Mouse (Mus musculus) hindbrain, embryonic 14.5 days (tissue): ENCODE measurements at regions not wholly inside any gene's neighbourhood (a gene's known extent, or its start where the extent isn't known, plus 50 kb on each side); places are given as distances from the start of the nearest gene placed in this dataset.

Experiments used
- ATAC-seq: fragments of 200-750 bp; cut with Nextera tagmentation; 2 replicates; pipeline ENCODE4 v1.8.0; 2017; ENCODE audit warnings: moderate number of reproducible peaks, mild to moderate bottlenecking, moderate TSS enrichment, moderate library complexity; ENCODE audit not compliant: low FRiP score
- DNase-seq: peaks from one replicate; pipeline ENCODE4 v3.0.0-alpha.2; 2015; ENCODE audit warnings: low spot score
- H3K27ac ChIP-seq: fragments of 300-500 bp; sonication (generic); 2 replicates; pipeline ENCODE4 v1.5.1; 2014; ENCODE audit warnings: mild to moderate bottlenecking, moderate library complexity
- H3K27me3 ChIP-seq: fragments of 300-500 bp; sonication (generic); 2 replicates; pipeline ENCODE4 v1.6.1; 2014; ENCODE audit warnings: mild to moderate bottlenecking, low read length, mixed read lengths; ENCODE audit not compliant: control insufficient read depth, insufficient read depth
- H3K36me3 ChIP-seq: fragments of 300-500 bp; sonication (generic); replicated peaks from 2 replicates; pipeline ENCODE4 v1.6.1; 2014; ENCODE audit not compliant: control insufficient read depth, insufficient read depth
- H3K4me1 ChIP-seq: fragments of 300-500 bp; sonication (generic); replicated peaks from 2 replicates; pipeline ENCODE4 v1.6.1; 2014; ENCODE audit warnings: antibody characterized with exemption, low read length, mixed read lengths; ENCODE audit not compliant: control insufficient read depth, insufficient read depth
- H3K4me2 ChIP-seq: fragments of 300-500 bp; sonication (generic); replicated peaks from 2 replicates; pipeline ENCODE4 v1.6.1; 2014; ENCODE audit warnings: mild to moderate bottlenecking, moderate library complexity
- H3K4me3 ChIP-seq: fragments of 300-500 bp; sonication (generic); replicated peaks from 2 replicates; pipeline ENCODE4 v1.5.1; 2014; ENCODE audit warnings: mild to moderate bottlenecking, low read length
- H3K9ac ChIP-seq: fragments of 300-500 bp; sonication (generic); 2 replicates; pipeline ENCODE4 v1.6.1; 2014
- H3K9me3 ChIP-seq: fragments of 300-500 bp; sonication (generic); 2 replicates; pipeline ENCODE4 v1.6.1; 2016; ENCODE audit warnings: low read length; ENCODE audit not compliant: control insufficient read depth
- WGBS: fragments of 180-500 bp; shearing (Covaris S2); extraction: QIAGEN DNeasy Blood & Tissue Kit; methylation state at CpG from one replicate; pipeline ENCODE4 v1.1.7; 2014; 5-methylcytosine and 5-hydroxymethylcytosine counted together

DNA sequence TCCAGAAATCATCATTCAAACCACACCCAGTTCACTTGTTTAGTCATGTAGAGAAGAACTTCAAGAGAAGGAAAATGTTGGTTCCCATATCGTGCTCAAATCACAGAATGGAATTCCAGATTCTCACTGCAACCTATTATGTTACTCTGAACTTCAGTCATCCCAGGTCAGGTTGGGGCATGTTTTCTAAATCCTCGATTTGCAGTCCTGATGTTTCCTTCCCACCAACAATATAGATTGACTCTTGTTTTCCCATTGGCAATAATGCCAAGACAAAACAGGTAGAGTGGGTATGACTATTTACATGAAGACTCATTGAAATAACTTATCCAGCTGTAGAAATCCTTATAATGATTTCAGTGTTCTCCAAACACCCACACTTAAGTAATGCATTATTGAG lies 86.4 kb upstream of the Fam83b start:
- H3K9me3 ChIP-seq = no peaks in the 10 kb centered on the region
- H3K4me2 ChIP-seq = no peak overlapping the region
- ATAC-seq (no peak), DNase-seq (no peak)
- WGBS = 86% methylated on average over 2 of the region's 2 CpGs
- no peaks in the 10 kb centered on the region for H3K27me3 ChIP-seq
- no peaks in the 10 kb centered on the region for H3K4me1 ChIP-seq
- H3K4me3 ChIP-seq = no peak overlapping the region
- no peak overlapping the region for H3K9ac ChIP-seq
- H3K27ac ChIP-seq = no peak overlapping the region
- no peaks in the 10 kb centered on the region for H3K36me3 ChIP-seq

- Histone ChIP-seq H3K36me3 (no peaks in the 10 kb centered on the region), H3K27ac (no peak overlapping the region), H3K9ac (no peak overlapping the region), H3K4me2 (no peak overlapping the region), H3K4me1 (no peaks in the 10 kb centered on the region), H3K27me3 (no peaks in the 10 kb centered on the region), H3K4me3 (no peak overlapping the region), H3K9me3 (no peaks in the 10 kb centered on the region)
- DNase-seq (no peak), ATAC-seq (no peak)
- WGBS = 95% methylated on average over 1 of the region's 1 CpGs
These were observed 82.6 kb upstream of the Fam83b start for GRCm38 (mm10) chr9:76649484-76649883.

DNA sequence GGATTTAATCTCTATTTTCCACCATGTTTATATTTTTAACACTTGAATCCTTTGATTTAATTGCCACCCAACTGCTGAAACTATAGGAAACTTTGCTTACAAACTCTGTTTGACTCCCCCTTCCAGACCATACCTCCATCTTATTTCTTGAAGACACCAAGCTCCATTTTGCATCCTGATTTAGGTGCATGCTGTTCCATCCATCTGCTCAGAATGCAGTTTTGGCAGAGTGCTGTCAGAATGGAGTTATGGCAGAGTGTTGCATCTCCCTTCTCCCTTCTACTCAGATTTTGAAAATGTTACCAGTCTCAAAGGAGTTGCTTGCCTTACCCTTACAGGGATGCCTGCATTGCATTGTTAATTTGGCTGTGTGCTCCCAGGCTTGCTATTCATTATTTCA lies 79.5 kb upstream of the Fam83b start:
- no peak overlapping the region for H3K27ac ChIP-seq
- H3K4me2 ChIP-seq = no peak overlapping the region
- H3K4me3 ChIP-seq = no peak overlapping the region
- no peaks in the 10 kb centered on the region for H3K27me3 ChIP-seq
- H3K9me3 ChIP-seq = no peaks in the 10 kb centered on the region
- ATAC-seq = no peak
- DNase-seq = no peak
- H3K9ac ChIP-seq = no peak overlapping the region
- no peaks in the 10 kb centered on the region for H3K4me1 ChIP-seq
- H3K36me3 ChIP-seq = no peaks in the 10 kb centered on the region
